18 mouse cellular contexts compared by ENCODE assay signal in the genomic region with DNA sequence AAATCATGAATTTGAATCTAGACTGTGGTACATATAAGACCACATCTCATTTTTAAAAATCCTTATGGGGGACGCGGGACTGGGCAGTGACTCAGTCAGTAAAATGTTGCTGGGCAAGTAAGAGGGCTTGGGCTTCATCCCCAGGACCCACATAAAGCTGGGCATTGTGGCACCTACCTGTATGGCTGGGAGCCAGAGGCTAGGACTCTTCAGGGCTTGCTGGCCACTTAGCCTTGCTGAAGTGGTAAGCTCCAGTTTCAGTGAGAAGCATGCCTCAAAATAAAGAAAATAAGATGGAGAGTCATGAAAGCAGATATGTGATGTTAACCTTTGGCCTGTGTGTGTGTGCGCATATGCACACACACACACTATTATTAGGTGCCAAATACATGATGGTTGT. TPM values are rescaled to one million over a fixed set of nuclear protein-coding genes. Genes with fewer than 3 reads are reported as not detected.
A peak's percentile ranks its signal among the peaks of the same experiment; 100 is the strongest.
DNase-seq lines count a peak whose midpoint lies in the region; ATAC-seq and TF ChIP-seq lines count a peak whose summit lies in the region.
"Had no signal": no experiment of that assay in that cellular context is flagged by ENCODE, and none has a peak within 500 bp of the region (broad histone marks: within the 10 kb centered on the region; RNA-seq: fewer than 3 reads in every experiment).

No protein-coding gene starts in this region.

- H3K27ac ChIP-seq in hindbrain, embryonic 13.5 days: no peak overlapping the region
- no peak overlapping the region for H3K27ac ChIP-seq in hindbrain, embryonic 14.5 days
- no peak overlapping the region for H3K27ac ChIP-seq in neural tube, embryonic 12.5 days
- no peak overlapping the region for H3K27ac ChIP-seq in heart, adult 2 months
- H3K27ac ChIP-seq: embryonic facial prominence, embryonic 13.5 days; forebrain, embryonic 13.5 days; kidney, embryonic 15.5 days; limb, embryonic 13.5 days; liver, embryonic 12.5 days; lung, embryonic 15.5 days had no signal

- TF ChIP-seq CTCF in lung, adult 2 months (IDR thresholded peaks at IDR 0.05; ENCODE audit: insufficient read depth, low read length): no peak
- TF ChIP-seq CTCF in heart, adult 2 months (IDR thresholded peaks at IDR 0.05): no peak

- H3K36me3 ChIP-seq in hindbrain, embryonic 13.5 days: no peaks in the 10 kb centered on the region
- H3K36me3 ChIP-seq in hindbrain, embryonic 14.5 days (replicated peaks; ENCODE audit: control insufficient read depth, insufficient read depth): no peaks in the 10 kb centered on the region
- H3K36me3 ChIP-seq in neural tube, embryonic 12.5 days: no peaks in the 10 kb centered on the region
- H3K36me3 ChIP-seq in heart, adult 2 months (ENCODE audit: control insufficient read depth, insufficient read depth, low read length): no peaks in the 10 kb centered on the region
- H3K36me3 ChIP-seq: embryonic facial prominence, embryonic 13.5 days; G1E; kidney, embryonic 15.5 days; limb, embryonic 13.5 days; liver, embryonic 12.5 days; lung, embryonic 15.5 days had no signal

- no peak for TF ChIP-seq POLR2A in lung, adult 2 months (IDR thresholded peaks at IDR 0.05; ENCODE audit: borderline replicate concordance, extremely low read depth, low read depth, low read length)
- no peak for TF ChIP-seq POLR2A in heart, adult 2 months (IDR thresholded peaks at IDR 0.05; ENCODE audit: insufficient read depth, low read depth, low read length)

- TF ChIP-seq EP300 in heart, adult 2 months (IDR thresholded peaks at IDR 0.05; ENCODE audit: insufficient read depth, low read depth, low read length): no peak

- no peak overlapping the region for H3K4me3 ChIP-seq in hindbrain, embryonic 13.5 days
- no peak overlapping the region for H3K4me3 ChIP-seq in hindbrain, embryonic 14.5 days (replicated peaks; ENCODE audit: low read length)
- H3K4me3 ChIP-seq in lung, adult 2 months (replicated peaks; ENCODE audit: extremely low read depth, low read depth, low read length): no peak overlapping the region
- H3K4me3 ChIP-seq in neural tube, embryonic 12.5 days: no peak overlapping the region
- no peak overlapping the region for H3K4me3 ChIP-seq in heart, adult 2 months
- H3K4me3 ChIP-seq: limb, embryonic 13.5 days had no signal

- no peak overlapping the region for H3K4me2 ChIP-seq in hindbrain, embryonic 13.5 days
- no peak overlapping the region for H3K4me2 ChIP-seq in hindbrain, embryonic 14.5 days (replicated peaks)
- H3K4me2 ChIP-seq in neural tube, embryonic 12.5 days (replicated peaks): no peak overlapping the region
- H3K4me2 ChIP-seq: limb, embryonic 13.5 days had no signal

- H3K9ac ChIP-seq in hindbrain, embryonic 13.5 days: no peak overlapping the region
- H3K9ac ChIP-seq in hindbrain, embryonic 14.5 days: no peak overlapping the region
- H3K9ac ChIP-seq in neural tube, embryonic 12.5 days: no peak overlapping the region
- no peak overlapping the region for H3K9ac ChIP-seq in heart, adult 2 months (ENCODE audit: low read depth, low read length)
- H3K9ac ChIP-seq: embryonic facial prominence, embryonic 13.5 days; kidney, embryonic 15.5 days; limb, embryonic 13.5 days; liver, embryonic 12.5 days; lung, embryonic 15.5 days had no signal

- H3K4me1 ChIP-seq in hindbrain, embryonic 13.5 days (replicated peaks): no peaks in the 10 kb centered on the region
- H3K4me1 ChIP-seq in hindbrain, embryonic 14.5 days (replicated peaks; ENCODE audit: control insufficient read depth, insufficient read depth, low read length): no peaks in the 10 kb centered on the region
- no peaks in the 10 kb centered on the region for H3K4me1 ChIP-seq in lung, adult 2 months (ENCODE audit: control insufficient read depth, insufficient read depth, low read length)
- H3K4me1 ChIP-seq in neural tube, embryonic 12.5 days: no peaks in the 10 kb centered on the region
- H3K4me1 ChIP-seq in heart, adult 2 months (ENCODE audit: control insufficient read depth, insufficient read depth, low read length): peaks cover 1% of the 10 kb centered on the region; the same call in 1 of the 2 replicates
- H3K4me1 ChIP-seq: embryonic facial prominence, embryonic 13.5 days; forebrain, embryonic 13.5 days; kidney, embryonic 15.5 days; limb, embryonic 13.5 days; liver, embryonic 12.5 days; lung, embryonic 15.5 days had no signal

- DNase-seq in hindbrain, embryonic 14.5 days (ENCODE audit: low spot score): no peak
- peak; percentile 17 for DNase-seq in lung, adult 2 months
- no peak for DNase-seq in lung, postnatal 4 days
- DNase-seq in neural tube, embryonic 10.5 days (ENCODE audit: extremely low spot score, low spot score): no peak
- DNase-seq in heart, adult 2 months: no peak

- intact Hi-C loops in heart, adult 2 months (cut with DNase I): loop anchor here (5.0 kb wide), 1 partner anchor 190 kb away; no protein-coding TSS in a partner anchor

- 0 out of 2 replicates have a peak, but pooled peaks have one; percentile 13 for ATAC-seq in hindbrain, embryonic 13.5 days (ENCODE audit: low FRiP score)
- no peak for ATAC-seq in hindbrain, embryonic 14.5 days (ENCODE audit: low FRiP score)
- 0 out of 2 replicates have a peak, but pooled peaks have one; percentile 25 for ATAC-seq in neural tube, embryonic 12.5 days (ENCODE audit: low FRiP score, low read depth)
- ATAC-seq in megakaryocyte progenitor cell, adult 5-6 weeks (replicated peaks; ENCODE audit: poor library complexity): peak; percentile 6; the same call in 1 of the 2 replicates
- ATAC-seq: liver, embryonic 12.5 days; Patski had no signal

- 91% methylated on average over 3 of the region's 3 CpGs for WGBS in hindbrain, embryonic 13.5 days
- 93% methylated on average over 3 of the region's 3 CpGs for WGBS in hindbrain, embryonic 14.5 days
- WGBS in lung, adult 2 months: 72% methylated on average over 3 of the region's 3 CpGs
- WGBS in neural tube, embryonic 12.5 days: 94% methylated on average over 3 of the region's 3 CpGs
- 86% methylated on average over 3 of the region's 3 CpGs for WGBS in heart, adult 2 months

- no peaks in the 10 kb centered on the region for H3K9me3 ChIP-seq in hindbrain, embryonic 13.5 days
- H3K9me3 ChIP-seq in hindbrain, embryonic 14.5 days (ENCODE audit: control insufficient read depth, low read length): no peaks in the 10 kb centered on the region
- no peaks in the 10 kb centered on the region for H3K9me3 ChIP-seq in neural tube, embryonic 12.5 days
- H3K9me3 ChIP-seq: embryonic facial prominence, embryonic 13.5 days; forebrain, embryonic 13.5 days; G1E; kidney, embryonic 15.5 days; limb, embryonic 13.5 days; liver, embryonic 12.5 days; lung, embryonic 15.5 days had no signal

- no peaks in the 10 kb centered on the region for H3K27me3 ChIP-seq in hindbrain, embryonic 13.5 days
- H3K27me3 ChIP-seq in hindbrain, embryonic 14.5 days (ENCODE audit: control insufficient read depth, insufficient read depth, low read length): no peaks in the 10 kb centered on the region
- H3K27me3 ChIP-seq in neural tube, embryonic 12.5 days (replicated peaks): no peaks in the 10 kb centered on the region; the same call in 1 of the 2 replicates
- H3K27me3 ChIP-seq in heart, adult 2 months (ENCODE audit: control insufficient read depth, insufficient read depth, low read length): no peaks in the 10 kb centered on the region
- H3K27me3 ChIP-seq: CH12.LX; embryonic facial prominence, embryonic 13.5 days; forebrain, embryonic 13.5 days; kidney, embryonic 15.5 days; limb, embryonic 13.5 days; lung, embryonic 15.5 days had no signal

- no peaks in the 10 kb centered on the region for H3K79me2 ChIP-seq in heart, adult 2 months (replicated peaks; ENCODE audit: control insufficient read depth, insufficient read depth, low read length)

RNA-seq across cellular contexts. Expression of a gene that starts 33.0 kb away (rescaled TPM):
- polyA plus RNA-seq in hindbrain, embryonic 13.5 days (2015; fragmentation: Nextera tagmentation; extraction: Ambion mirVana): 46.1 and 48.6 TPM in 2 replicates
- 45.4 and 50.6 TPM in 2 replicates for polyA plus RNA-seq in hindbrain, embryonic 14.5 days (2014; fragmentation: Nextera tagmentation; extraction: Ambion mirVana)
- polyA plus RNA-seq in lung, adult 2 months (2012; rRNA removed): 20.9 and 22.5 TPM in 2 replicates
- 61.4 and 74.6 TPM in 2 replicates for polyA plus RNA-seq in neural tube, embryonic 12.5 days (2016; fragmentation: Nextera tagmentation; extraction: Ambion mirVana)
- total RNA-seq in megakaryocyte progenitor cell, adult 5-6 weeks (2015): 0.10 and 0.22 TPM in 2 replicates
- 0.17 and 0.37 TPM in 2 replicates for total RNA-seq in megakaryocyte progenitor cell, adult 5-6 weeks (2017)
- 10 to 100 TPM; 23.8 to 25.2 TPM for total RNA-seq in heart, adult 2 months (2021)
- polyA plus RNA-seq in heart, adult 2 months (2012; rRNA removed): 10.9 and 20.3 TPM in 2 replicates
- total RNA-seq: CH12.LX had no signal
- polyA plus RNA-seq: erythroblast, embryonic 14.5 days; G1E had no signal
